Comparison of ENCODE assay signal across 1 mouse cellular context in the genomic region with DNA sequence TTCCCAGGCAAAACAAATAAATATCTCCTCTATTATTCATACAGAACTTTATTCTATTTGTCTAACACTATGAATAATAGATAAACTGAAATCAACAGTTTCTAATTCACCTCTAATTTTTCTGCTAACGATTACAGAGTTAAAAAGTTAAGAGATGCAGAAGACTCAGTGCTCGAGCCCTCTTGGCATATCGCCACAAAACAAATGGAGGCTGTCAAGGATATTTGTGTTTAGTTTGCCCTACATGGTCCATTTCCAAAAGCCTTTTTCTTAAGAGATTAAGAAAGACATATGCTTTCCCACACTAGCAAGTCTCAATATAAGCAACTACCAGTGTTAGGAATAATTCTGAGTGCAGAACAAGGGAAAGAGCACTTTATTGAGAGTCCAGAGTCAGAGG.
TF ChIP-seq lines count a peak whose summit lies in the region.

No protein-coding gene starts in this region.

TF ChIP-seq in MEL, 35 proteins besides CTCF, POLR2A, EP300 and RAD21 (continued from another document):
- TF ChIP-seq TCF12 (IDR thresholded peaks at IDR 0.05; ENCODE audit: low read depth, low read length) (no peak), MAZ (IDR thresholded peaks at IDR 0.05; ENCODE audit: low read depth, low read length) (no peak), HCFC1 (IDR thresholded peaks at IDR 0.05; ENCODE audit: low read depth, low read length) (no peak), BHLHE40 (IDR thresholded peaks at IDR 0.05; ENCODE audit: borderline replicate concordance, low read depth, low read length) (no peak), CHD1 (IDR thresholded peaks at IDR 0.05; ENCODE audit: low read depth, low read length) (no peak)
